Mouse (Mus musculus) stomach, postnatal 0 days (tissue): ENCODE measurements around the gene Cntnap5b. TPM values are rescaled to one million over a fixed set of nuclear protein-coding genes. Genes with fewer than 3 reads are reported as not detected.

Source experiments
- ATAC-seq: fragments of 200-750 bp; cut with Nextera tagmentation; 2 replicates; pipeline ENCODE4 v1.8.0; 2017; ENCODE audit not compliant: low FRiP score, low TSS enrichment
- DNase-seq: peaks from one replicate; pipeline ENCODE4 v3.0.0-alpha.2; 2016; ENCODE audit warnings: low spot score
- H3K27ac ChIP-seq: fragments of 300-500 bp; sonication (generic); replicated peaks from 2 replicates; pipeline ENCODE4 v1.5.1; 2014; ENCODE audit warnings: mild to moderate bottlenecking, control low read depth
- H3K27me3 ChIP-seq: fragments of 300-500 bp; sonication (generic); 2 replicates; pipeline ENCODE4 v1.6.1; 2014; ENCODE audit warnings: low read length; ENCODE audit not compliant: control insufficient read depth, insufficient read depth
- H3K36me3 ChIP-seq: fragments of 300-500 bp; sonication (generic); 2 replicates; pipeline ENCODE4 v1.6.1; 2014; ENCODE audit warnings: low read length, mixed read lengths; ENCODE audit not compliant: control insufficient read depth, insufficient read depth
- H3K4me1 ChIP-seq: fragments of 300-500 bp; sonication (generic); replicated peaks from 2 replicates; pipeline ENCODE4 v1.6.1; 2014; ENCODE audit warnings: antibody characterized with exemption; ENCODE audit not compliant: control insufficient read depth, insufficient read depth
- H3K4me2 ChIP-seq: fragments of 300-500 bp; sonication (generic); replicated peaks from 2 replicates; pipeline ENCODE4 v1.6.1; 2014; ENCODE audit warnings: low read depth, mild to moderate bottlenecking, control low read depth, moderate library complexity
- H3K4me3 ChIP-seq: fragments of 300-500 bp; sonication (generic); 2 replicates; pipeline ENCODE4 v1.5.1; 2014; ENCODE audit warnings: low read depth, low read length, control low read depth
- H3K9ac ChIP-seq: fragments of 300-500 bp; sonication (generic); 2 replicates; pipeline ENCODE4 v1.6.1; 2014; ENCODE audit warnings: mild to moderate bottlenecking, low read length, control low read depth, mixed read lengths
- H3K9me3 ChIP-seq: fragments of 300-500 bp; sonication (generic); 2 replicates; pipeline ENCODE4 v1.6.1; 2016; ENCODE audit warnings: low read length; ENCODE audit not compliant: control insufficient read depth
- CTCF ChIP-seq: IDR thresholded peaks from 2 replicates; pipeline ENCODE4 v1.5.1; 2016; ENCODE audit warnings: antibody characterized with exemption, low read depth, mild to moderate bottlenecking, moderate library complexity
- EP300 ChIP-seq: optimal IDR thresholded peaks from 2 replicates; pipeline ENCODE3; 2016; ENCODE audit warnings: antibody characterized with exemption
- WGBS: fragments of 180-500 bp; shearing (Covaris S2); extraction: QIAGEN DNeasy Blood & Tissue Kit; methylation state at CpG from one replicate; pipeline ENCODE4 v1.1.7; 2014; 5-methylcytosine and 5-hydroxymethylcytosine counted together
- polyA plus RNA-seq: library from polyadenylated mRNA; unstranded; fragments of >200 nt; fragmentation: Nextera tagmentation; extraction: Ambion mirVana; gene quantifications from 2 replicates; pipeline ENCODE4 v1.2.1, GENCODE M21; 2015

Cntnap5b gene
- polyA plus RNA-seq, 1 experiment from 2014 or later = not detected

DNA sequence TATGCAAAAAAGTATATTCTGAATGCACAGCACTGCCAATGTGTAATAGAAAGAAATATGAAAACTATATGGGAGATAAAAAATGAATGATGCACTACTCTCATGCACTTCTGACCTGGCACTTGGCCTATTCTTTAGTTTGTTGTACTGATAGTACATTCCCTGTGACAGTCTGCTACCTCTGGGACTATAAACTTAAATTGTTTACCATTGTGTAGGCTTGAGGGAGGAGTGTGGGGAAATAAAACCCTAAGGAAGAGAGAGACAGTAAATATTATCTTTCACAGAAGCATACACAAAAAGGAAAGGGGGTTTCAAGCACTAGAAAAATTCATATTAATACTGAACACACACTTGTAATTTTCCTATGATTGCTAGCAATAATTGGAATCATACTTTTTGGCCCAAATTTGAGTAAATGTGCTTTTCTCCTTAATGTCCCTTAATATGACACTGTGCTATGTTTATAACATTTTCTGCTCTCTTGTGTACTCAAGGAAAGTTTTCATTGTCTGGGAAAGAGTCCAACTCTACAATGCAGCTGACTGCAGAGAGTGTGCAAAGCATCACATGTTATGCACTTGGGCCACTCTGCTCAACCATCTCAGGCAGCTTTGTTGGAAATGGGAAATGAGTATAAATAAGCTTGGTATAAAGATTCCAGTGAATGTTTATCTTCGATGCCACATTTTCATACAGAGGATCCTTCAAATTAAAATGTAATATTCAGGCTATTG, 657.6 kb downstream of the Cntnap5b start:
- no peak for ATAC-seq
- DNase-seq = no peak
- no peak overlapping the region for H3K4me2 ChIP-seq

DNA sequence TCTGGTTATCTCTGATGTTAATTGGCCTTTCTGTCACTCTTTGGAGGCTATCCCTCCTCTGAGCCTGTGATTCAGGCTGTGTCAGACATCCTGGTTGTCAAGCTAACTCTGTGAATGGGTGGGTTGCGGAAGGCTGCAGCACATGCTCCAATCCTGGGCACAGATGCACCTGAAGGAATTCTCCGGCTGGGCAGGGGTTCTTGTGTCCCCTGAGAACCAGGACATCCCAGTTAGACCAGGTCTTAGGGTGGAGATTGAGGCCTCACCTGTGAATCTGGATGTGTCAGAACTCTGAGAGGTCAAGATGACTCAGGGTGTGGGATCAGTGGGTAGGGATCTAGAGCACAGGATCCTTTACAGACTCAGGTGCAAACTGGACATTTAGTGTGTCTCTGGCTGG, 691.3 kb downstream of the Cntnap5b start:
- Histone ChIP-seq H3K36me3 (no peaks in the 10 kb centered on the region), H3K4me1 (no peaks in the 10 kb centered on the region), H3K27me3 (no peaks in the 10 kb centered on the region), H3K9ac (no peak overlapping the region), H3K4me3 (no peak overlapping the region), H3K4me2 (no peak overlapping the region), H3K9me3 (no peaks in the 10 kb centered on the region), H3K27ac (no peak overlapping the region)
- DNase-seq (no peak), ATAC-seq (no peak)
- 93% methylated on average over 2 of the region's 2 CpGs for WGBS
- TF ChIP-seq EP300 = no peak

More for the DNA sequence above, 657.6 kb downstream of the Cntnap5b start:
- Histone ChIP-seq H3K27ac (no peak overlapping the region), H3K9ac (no peak overlapping the region), H3K36me3 (no peaks in the 10 kb centered on the region), H3K9me3 (no peaks in the 10 kb centered on the region), H3K4me3 (no peak overlapping the region), H3K27me3 (no peaks in the 10 kb centered on the region), H3K4me1 (no peaks in the 10 kb centered on the region)
- WGBS = 53% methylated on average over 1 of the region's 1 CpGs
- TF ChIP-seq CTCF (no peak), EP300 (no peak)

DNA sequence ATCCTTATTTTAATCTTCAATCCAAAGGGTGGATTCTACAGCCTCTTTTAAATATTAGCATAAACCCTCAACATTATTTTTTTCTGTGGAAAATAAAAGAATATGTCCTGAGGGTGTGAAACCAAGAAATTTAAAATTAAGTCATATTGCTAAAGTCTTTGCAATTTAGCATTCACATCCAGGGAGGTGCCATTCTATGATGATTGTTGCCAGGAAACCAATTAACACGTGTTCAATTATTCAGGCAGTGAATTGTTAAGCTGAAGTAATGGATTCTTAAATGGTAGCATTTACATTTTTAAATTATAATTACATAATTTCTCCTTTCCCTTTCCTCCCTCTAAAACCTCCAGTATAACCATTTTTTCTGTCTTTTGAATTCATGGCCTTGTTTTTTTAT, 692.7 kb downstream of the Cntnap5b start:
- WGBS = 54% methylated on average over 1 of the region's 1 CpGs
- H3K4me1 ChIP-seq = no peaks in the 10 kb centered on the region
- H3K4me3 ChIP-seq = no peak overlapping the region
- H3K36me3 ChIP-seq = no peaks in the 10 kb centered on the region
- no peak for TF ChIP-seq EP300
- no peak overlapping the region for H3K27ac ChIP-seq
- no peak overlapping the region for H3K4me2 ChIP-seq
- no peaks in the 10 kb centered on the region for H3K9me3 ChIP-seq
- ATAC-seq (no peak), DNase-seq (no peak)
- H3K27me3 ChIP-seq = no peaks in the 10 kb centered on the region
- H3K9ac ChIP-seq = no peak overlapping the region

DNA sequence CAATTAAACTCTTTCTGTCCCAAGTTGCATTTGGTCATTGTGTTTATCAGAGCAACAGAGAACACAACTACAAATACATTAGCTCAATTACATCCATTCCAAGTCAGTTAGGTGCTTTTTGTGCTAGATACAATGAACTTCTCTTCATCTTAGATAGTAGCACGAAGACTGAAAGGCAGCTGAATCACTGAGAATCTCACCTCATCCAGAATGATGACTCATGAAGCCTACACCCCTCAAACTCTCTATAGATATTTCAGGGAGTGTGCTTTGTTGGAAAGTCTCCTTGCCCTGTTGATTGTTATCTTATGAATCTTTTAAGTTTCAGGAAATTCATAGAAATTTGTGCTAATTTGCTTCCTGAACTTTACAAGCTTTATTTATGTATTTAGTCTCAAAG, 695.0 kb downstream of the Cntnap5b start:
- no peak overlapping the region for H3K4me2 ChIP-seq
- H3K9me3 ChIP-seq = no peaks in the 10 kb centered on the region
- WGBS = 73% methylated on average over 1 of the region's 1 CpGs
- no peaks in the 10 kb centered on the region for H3K27me3 ChIP-seq
- no peak for ATAC-seq
- H3K27ac ChIP-seq = no peak overlapping the region
- no peak overlapping the region for H3K9ac ChIP-seq
- DNase-seq = no peak
- TF ChIP-seq EP300 = no peak
- no peak for TF ChIP-seq CTCF
- H3K36me3 ChIP-seq = no peaks in the 10 kb centered on the region
- no peaks in the 10 kb centered on the region for H3K4me1 ChIP-seq
- H3K4me3 ChIP-seq = no peak overlapping the region

DNA sequence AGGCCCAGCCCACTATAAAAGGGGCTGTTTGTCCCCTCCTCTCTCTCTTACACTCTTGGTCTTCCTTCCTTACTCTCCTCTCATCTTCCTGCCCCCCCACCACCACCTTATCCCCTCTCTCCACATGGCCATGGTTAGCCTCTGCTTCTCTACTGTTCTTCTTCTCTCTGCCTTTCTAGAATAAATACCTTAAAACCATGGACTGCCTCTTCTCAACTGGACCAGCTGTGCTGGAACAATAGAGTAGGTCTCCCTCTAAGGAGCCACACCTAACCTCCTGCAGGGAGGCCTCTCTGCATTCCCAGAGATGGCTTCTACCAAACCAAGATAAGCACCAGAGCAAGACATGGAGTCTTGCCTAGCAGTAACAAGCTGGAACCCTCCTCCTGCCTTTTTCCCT, 737.3 kb downstream of the Cntnap5b start:
- ATAC-seq (no peak), DNase-seq (no peak)
- H3K27ac ChIP-seq = no peak overlapping the region
- no peak overlapping the region for H3K9ac ChIP-seq
- no peaks in the 10 kb centered on the region for H3K9me3 ChIP-seq
- no peak overlapping the region for H3K4me3 ChIP-seq
- H3K27me3 ChIP-seq = no peaks in the 10 kb centered on the region
- TF ChIP-seq EP300 (no peak), CTCF (no peak)
- no peak overlapping the region for H3K4me2 ChIP-seq
- H3K36me3 ChIP-seq = no peaks in the 10 kb centered on the region
- H3K4me1 ChIP-seq = no peaks in the 10 kb centered on the region
